Mouse (Mus musculus) cortical plate, adult 2 months (tissue): ENCODE data around the gene Klhdc4.

Source experiments
- CTCF ChIP-seq: fragments of 200-500 bp; IDR thresholded peaks from 2 replicates; pipeline ENCODE4 v1.5.1; 2011; ENCODE audit warnings: mild to moderate bottlenecking, control low read depth, low read length; ENCODE audit not compliant: insufficient read depth; ENCODE audit errors: extremely low read depth
- POLR2A ChIP-seq: fragments of 200-500 bp; IDR thresholded peaks from 2 replicates; pipeline ENCODE4 v1.6.1; 2011; ENCODE audit warnings: mild to moderate bottlenecking, low read length, control low read depth; ENCODE audit not compliant: insufficient read depth; ENCODE audit errors: extremely low read depth

GRCm38 (mm10) chr8:121765594-121766138 lies 63.7 kb downstream of the Klhdc4 start:
- TF ChIP-seq CTCF (no peak), POLR2A (no peak)
